Mouse (Mus musculus): ENCODE measurements around the gene Pnrc1. TPM values are rescaled to one million over a fixed set of nuclear protein-coding genes. Genes with fewer than 3 reads are reported as not detected.

The Pnrc1 gene
- polyA plus RNA-seq, 1 experiment = 337 TPM

- H3K27ac ChIP-seq (ENCODE audit: insufficient read depth, low read depth, low read length) = 0 out of 2 replicates have a peak overlapping the region, but pooled peaks have one; percentile 0
- 67% methylated on average over 12 of the region's 12 CpGs for WGBS
- TF ChIP-seq POLR2A (IDR thresholded peaks at IDR 0.05; ENCODE audit: low read depth, low read length) = no peak
These were observed 46.8 kb downstream of the Pnrc1 start for GRCm38 (mm10) chr4:33243016-33243758.

GRCm38 (mm10) chr4:33242536-33242935 is 47.4 kb downstream of the Pnrc1 start:
- 44% methylated on average over 5 of the region's 5 CpGs for WGBS
- Histone ChIP-seq H3K4me3 (ENCODE audit: low read depth, low read length) (no peak overlapping the region), H3K27me3 (ENCODE audit: control insufficient read depth, insufficient read depth, low read length) (no peaks in the 10 kb centered on the region), H3K4me1 (ENCODE audit: control insufficient read depth, insufficient read depth, insufficient read length, low read length) (peaks cover 12% of the 10 kb centered on the region; the same call in 1 of the 2 replicates), H3K36me3 (ENCODE audit: control insufficient read depth, insufficient read depth, low read length) (peaks cover 20% of the 10 kb centered on the region), H3K27ac (ENCODE audit: insufficient read depth, low read depth, low read length) (0 out of 2 replicates have a peak overlapping the region, but pooled peaks have one; percentile 0)
- TF ChIP-seq CTCF (IDR thresholded peaks at IDR 0.05; ENCODE audit: extremely low read depth, insufficient read length, insufficient replicate concordance, low read depth, low read length) = no peak
- no peak for TF ChIP-seq POLR2A (IDR thresholded peaks at IDR 0.05; ENCODE audit: low read depth, low read length)

More at GRCm38 (mm10) chr4:33243016-33243758, 46.8 kb downstream of the Pnrc1 start:
- no peaks in the 10 kb centered on the region for H3K27me3 ChIP-seq (ENCODE audit: control insufficient read depth, insufficient read depth, low read length)
- peaks cover 20% of the 10 kb centered on the region for H3K36me3 ChIP-seq (ENCODE audit: control insufficient read depth, insufficient read depth, low read length)
- no peak overlapping the region for H3K4me3 ChIP-seq (ENCODE audit: low read depth, low read length)
- peaks cover 12% of the 10 kb centered on the region; the same call in 1 of the 2 replicates for H3K4me1 ChIP-seq (ENCODE audit: control insufficient read depth, insufficient read depth, insufficient read length, low read length)

GRCm38 (mm10) chr4:33230881-33231280 is 59.1 kb downstream of the Pnrc1 start:
- 91% methylated on average over 18 of the region's 18 CpGs for WGBS
- no peak for TF ChIP-seq CTCF (IDR thresholded peaks at IDR 0.05; ENCODE audit: extremely low read depth, insufficient read length, insufficient replicate concordance, low read depth, low read length)
- TF ChIP-seq POLR2A (IDR thresholded peaks at IDR 0.05; ENCODE audit: low read depth, low read length) = no peak

GRCm38 (mm10) chr4:33229639-33230038 is 60.3 kb downstream of the Pnrc1 start:
- H3K4me1 ChIP-seq (ENCODE audit: control insufficient read depth, insufficient read depth, insufficient read length, low read length) = no peaks in the 10 kb centered on the region
- 38% methylated on average over 4 of the region's 4 CpGs for WGBS
- H3K4me3 ChIP-seq (ENCODE audit: low read depth, low read length) = no peak overlapping the region
- H3K36me3 ChIP-seq (ENCODE audit: control insufficient read depth, insufficient read depth, low read length) = no peaks in the 10 kb centered on the region
- H3K27me3 ChIP-seq (ENCODE audit: control insufficient read depth, insufficient read depth, low read length) = no peaks in the 10 kb centered on the region
- no peak overlapping the region for H3K27ac ChIP-seq (ENCODE audit: insufficient read depth, low read depth, low read length)
- TF ChIP-seq POLR2A (IDR thresholded peaks at IDR 0.05; ENCODE audit: low read depth, low read length) = no peak

More at GRCm38 (mm10) chr4:33230881-33231280, 59.1 kb downstream of the Pnrc1 start:
- H3K4me1 ChIP-seq (ENCODE audit: control insufficient read depth, insufficient read depth, insufficient read length, low read length) = peaks cover 3% of the 10 kb centered on the region; the same call in 1 of the 2 replicates
- no peak overlapping the region for H3K27ac ChIP-seq (ENCODE audit: insufficient read depth, low read depth, low read length)
- no peaks in the 10 kb centered on the region for H3K36me3 ChIP-seq (ENCODE audit: control insufficient read depth, insufficient read depth, low read length)
- H3K27me3 ChIP-seq (ENCODE audit: control insufficient read depth, insufficient read depth, low read length) = no peaks in the 10 kb centered on the region
- H3K4me3 ChIP-seq (ENCODE audit: low read depth, low read length) = no peak overlapping the region

GRCm38 (mm10) chr4:33227164-33227563 is 62.8 kb downstream of the Pnrc1 start:
- no peak overlapping the region for H3K27ac ChIP-seq (ENCODE audit: insufficient read depth, low read depth, low read length)
- no peak overlapping the region for H3K4me3 ChIP-seq (ENCODE audit: low read depth, low read length)
- H3K27me3 ChIP-seq (ENCODE audit: control insufficient read depth, insufficient read depth, low read length) = no peaks in the 10 kb centered on the region
- 82% methylated on average over 7 of the region's 7 CpGs for WGBS
- no peaks in the 10 kb centered on the region for H3K36me3 ChIP-seq (ENCODE audit: control insufficient read depth, insufficient read depth, low read length)
- H3K4me1 ChIP-seq (ENCODE audit: control insufficient read depth, insufficient read depth, insufficient read length, low read length) = no peaks in the 10 kb centered on the region
- TF ChIP-seq POLR2A (IDR thresholded peaks at IDR 0.05; ENCODE audit: low read depth, low read length) (no peak), CTCF (IDR thresholded peaks at IDR 0.05; ENCODE audit: extremely low read depth, insufficient read length, insufficient replicate concordance, low read depth, low read length) (no peak)

GRCm38 (mm10) chr4:33224003-33224675 is 65.8 kb downstream of the Pnrc1 start:
- Histone ChIP-seq H3K36me3 (ENCODE audit: control insufficient read depth, insufficient read depth, low read length) (no peaks in the 10 kb centered on the region), H3K4me1 (ENCODE audit: control insufficient read depth, insufficient read depth, insufficient read length, low read length) (no peaks in the 10 kb centered on the region), H3K27ac (ENCODE audit: insufficient read depth, low read depth, low read length) (no peak overlapping the region), H3K27me3 (ENCODE audit: control insufficient read depth, insufficient read depth, low read length) (no peaks in the 10 kb centered on the region), H3K4me3 (ENCODE audit: low read depth, low read length) (no peak overlapping the region)
- TF ChIP-seq POLR2A (IDR thresholded peaks at IDR 0.05; ENCODE audit: low read depth, low read length) (no peak), CTCF (IDR thresholded peaks at IDR 0.05; ENCODE audit: extremely low read depth, insufficient read length, insufficient replicate concordance, low read depth, low read length) (no peak)
- WGBS = 21% methylated on average over 7 of the region's 7 CpGs

GRCm38 (mm10) chr4:33221847-33222246 is 68.1 kb downstream of the Pnrc1 start:
- TF ChIP-seq CTCF (IDR thresholded peaks at IDR 0.05; ENCODE audit: extremely low read depth, insufficient read length, insufficient replicate concordance, low read depth, low read length) (no peak), POLR2A (IDR thresholded peaks at IDR 0.05; ENCODE audit: low read depth, low read length) (no peak)
- 85% methylated on average over 1 of the region's 1 CpGs for WGBS
- H3K36me3 ChIP-seq (ENCODE audit: control insufficient read depth, insufficient read depth, low read length) = no peaks in the 10 kb centered on the region
- no peaks in the 10 kb centered on the region for H3K4me1 ChIP-seq (ENCODE audit: control insufficient read depth, insufficient read depth, insufficient read length, low read length)
- no peak overlapping the region for H3K27ac ChIP-seq (ENCODE audit: insufficient read depth, low read depth, low read length)
- H3K4me3 ChIP-seq (ENCODE audit: low read depth, low read length) = no peak overlapping the region
- no peaks in the 10 kb centered on the region for H3K27me3 ChIP-seq (ENCODE audit: control insufficient read depth, insufficient read depth, low read length)
